Mouse (Mus musculus) small intestine, adult 2 months (tissue): Measurements from ENCODE around the gene Wdr63.

Experiments used
- CTCF ChIP-seq: fragments of 200-500 bp; IDR thresholded peaks from 2 replicates; pipeline ENCODE4 v1.5.1; 2012; ENCODE audit warnings: low read depth, mild to moderate bottlenecking, control low read depth, inconsistent platforms, low read length, moderate library complexity, mixed read lengths; ENCODE audit not compliant: insufficient replicate concordance, insufficient read length; ENCODE audit errors: extremely low read depth
- POLR2A ChIP-seq: fragments of 200-500 bp; IDR thresholded peaks from 2 replicates; pipeline ENCODE4 v1.6.1; 2012; ENCODE audit warnings: low read depth, mild to moderate bottlenecking, control low read depth, inconsistent platforms, low read length, moderate library complexity

GRCm38 (mm10) chr3:146051277-146052007 lies 56.5 kb downstream of the Wdr63 start:
- TF ChIP-seq POLR2A (no peak), CTCF (no peak)
